Comparison of ENCODE assay signal across 11 mouse cellular contexts in the genomic region with DNA sequence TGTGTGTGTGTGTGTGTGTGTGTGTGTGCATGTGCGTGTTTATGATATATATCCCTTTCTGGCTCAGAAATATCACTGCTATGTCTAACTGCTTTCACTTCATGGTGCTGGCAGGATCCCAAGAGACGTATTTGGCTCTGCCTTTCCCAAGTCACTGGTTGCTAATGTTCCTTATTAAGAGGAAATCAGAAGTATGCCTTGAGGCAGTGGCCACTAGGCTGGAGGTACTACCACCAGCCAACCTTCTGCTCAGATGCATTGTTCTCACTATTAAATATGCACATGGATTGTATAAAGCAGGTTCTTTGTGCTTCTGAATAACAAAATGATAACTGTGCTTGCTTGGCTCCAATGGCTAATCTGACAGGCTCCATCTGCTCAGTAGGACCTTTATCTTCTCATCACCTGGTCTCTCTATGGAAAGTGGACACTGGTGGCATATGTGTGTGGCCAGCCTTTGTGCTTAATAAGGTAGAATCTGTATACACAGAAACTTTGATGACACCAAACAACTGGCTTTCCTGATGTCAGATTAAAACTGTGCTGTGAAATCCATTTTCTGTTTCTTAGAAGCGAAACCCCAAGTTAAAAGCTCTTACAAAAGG.
DNase-seq lines count a peak whose midpoint lies in the region; TF ChIP-seq lines count a peak whose summit lies in the region.
"Had no signal": no experiment of that assay in that cellular context is flagged by ENCODE, and none has a peak within 500 bp of the region (broad histone marks: within the 10 kb centered on the region; RNA-seq: fewer than 3 reads in every experiment).

No protein-coding gene starts in this region.

- peak; percentile 2 for DNase-seq in adrenal gland, postnatal 25 days
- no peak for DNase-seq in adrenal gland, adult 18-20 months (ENCODE audit: low spot score in 2 of 2)
- peak; percentile 33 for DNase-seq in kidney, postnatal 10 days
- DNase-seq in kidney, adult 18-20 months, result no peak
- peak; percentile 7 for DNase-seq in right cerebral cortex, postnatal 4 days
- no peak for DNase-seq in right cerebral cortex, postnatal 25 days
- no peak for DNase-seq in layer of hippocampus, adult 2 months (ENCODE audit: low spot score in 2 of 2)
- no peak for DNase-seq in left cerebral cortex, adult 18-20 months (ENCODE audit: low spot score in 2 of 2)
- DNase-seq: adrenal gland, postnatal 36 days; gastrocnemius, adult 2 months had no signal

- TF ChIP-seq CTCF in layer of hippocampus, adult 2 months (conservative IDR thresholded peaks at IDR 0.05), result no peak

- no peak overlapping the region for H3K4me3 ChIP-seq in layer of hippocampus, adult 2 months
- H3K4me3 ChIP-seq: gastrocnemius, adult 2 months had no signal

- no peak overlapping the region for H3K27ac ChIP-seq in layer of hippocampus, adult 2 months
- H3K27ac ChIP-seq: gastrocnemius, adult 2 months; macrophage had no signal

Comparison
In these comparisons a context has a peak if more than half of its experiments do, and no peak if none do; other contexts are left out.
1. DNase-seq: peak in adrenal gland, postnatal 25 days (single experiment), kidney, postnatal 10 days (single experiment) and right cerebral cortex, postnatal 4 days (single experiment); none in adrenal gland, adult 18-20 months (0 of 2), kidney, adult 18-20 months (single experiment), right cerebral cortex, postnatal 25 days (single experiment), layer of hippocampus, adult 2 months (0 of 2) and left cerebral cortex, adult 18-20 months (0 of 2).